Mouse (Mus musculus): ENCODE data around the gene Tox3. TPM values are rescaled to one million over a fixed set of nuclear protein-coding genes. Genes with fewer than 3 reads are reported as not detected.

Tox3 gene
- total and polyA plus RNA-seq, 3 experiments, result not detected

DNA sequence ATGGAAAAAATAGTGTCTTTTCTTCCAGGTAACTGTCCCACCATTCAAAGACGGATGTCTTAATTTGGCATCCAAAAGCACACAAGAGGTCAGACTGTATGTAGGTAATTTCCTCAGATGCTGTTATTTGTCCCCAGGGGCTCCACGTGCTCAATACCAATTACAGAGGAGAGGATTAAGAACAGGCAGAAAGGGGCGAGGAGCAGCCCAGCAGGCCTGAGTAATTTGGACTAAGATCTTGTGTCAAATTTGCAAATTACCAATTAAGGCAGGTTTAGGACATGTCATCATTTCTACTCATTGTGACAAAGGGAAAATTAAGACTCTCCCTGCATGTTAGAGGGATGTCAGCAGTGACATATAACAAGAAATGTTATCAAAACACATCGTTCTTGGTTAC is 106.7 kb downstream of the Tox3 start:
- ATAC-seq (ENCODE audit: extremely low read depth, insufficient number of reproducible peaks, low FRiP score, poor library complexity, severe bottlenecking) (no peak), DNase-seq (ENCODE audit: low spot score) (no peak)
- TF ChIP-seq POLR2AphosphoS5 (IDR thresholded peaks at IDR 0.05; ENCODE audit: insufficient replicate concordance, low read depth, low read length) (no peak), TAL1 (conservative IDR thresholded peaks at IDR 0.05; ENCODE audit: low read depth, low read length) (no peak), GATA2 (IDR thresholded peaks at IDR 0.05; ENCODE audit: borderline replicate concordance, low read depth, low read length) (no peak), CTCF (IDR thresholded peaks at IDR 0.05; ENCODE audit: low read depth, low read length) (no peak), GATA1 (IDR thresholded peaks at IDR 0.05; ENCODE audit: borderline replicate concordance, low read length) (no peak)
- H3K4me3 ChIP-seq (ENCODE audit: low read depth, low read length), result no peak overlapping the region
- no peaks in the 10 kb centered on the region for H3K27me3 ChIP-seq (ENCODE audit: insufficient read depth, low read length)
- H3K9me3 ChIP-seq (replicated peaks), result peaks cover 37% of the 10 kb centered on the region
- no peaks in the 10 kb centered on the region for H3K4me1 ChIP-seq (ENCODE audit: insufficient read depth, low read depth, low read length)
- no peaks in the 10 kb centered on the region for H3K36me3 ChIP-seq (replicated peaks)

DNA sequence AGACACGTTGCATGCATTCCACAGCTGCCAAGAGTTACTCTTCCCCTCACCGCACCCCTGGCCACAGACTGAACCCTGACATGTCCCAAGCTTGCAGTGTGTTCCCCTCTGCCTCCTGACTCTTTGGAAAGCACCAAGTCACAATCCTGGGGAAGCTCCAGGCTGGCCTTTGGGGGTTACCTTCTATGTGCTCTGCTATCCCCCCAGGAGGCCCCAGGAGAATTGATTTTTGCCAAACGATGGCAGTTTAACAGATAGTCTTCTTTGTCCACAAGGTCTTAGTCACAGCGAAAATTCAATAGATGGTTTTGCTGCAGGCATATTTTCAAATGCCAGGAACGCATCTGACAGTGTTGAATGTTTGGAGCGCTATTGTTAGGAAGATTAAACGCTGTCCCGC is 115.6 kb downstream of the Tox3 start:
- TF ChIP-seq POLR2AphosphoS5 (IDR thresholded peaks at IDR 0.05; ENCODE audit: insufficient replicate concordance, low read depth, low read length) (no peak), CTCF (IDR thresholded peaks at IDR 0.05; ENCODE audit: low read depth, low read length) (no peak), GATA1 (IDR thresholded peaks at IDR 0.05; ENCODE audit: borderline replicate concordance, low read length) (no peak), TAL1 (conservative IDR thresholded peaks at IDR 0.05; ENCODE audit: low read depth, low read length) (no peak), GATA2 (IDR thresholded peaks at IDR 0.05; ENCODE audit: borderline replicate concordance, low read depth, low read length) (no peak)
- ATAC-seq (ENCODE audit: extremely low read depth, insufficient number of reproducible peaks, low FRiP score, poor library complexity, severe bottlenecking) (no peak), DNase-seq (ENCODE audit: low spot score) (no peak)
- Histone ChIP-seq H3K4me1 (ENCODE audit: insufficient read depth, low read depth, low read length) (no peaks in the 10 kb centered on the region), H3K4me3 (ENCODE audit: low read depth, low read length) (no peak overlapping the region), H3K9me3 (replicated peaks) (peaks cover 26% of the 10 kb centered on the region), H3K27me3 (ENCODE audit: insufficient read depth, low read length) (no peaks in the 10 kb centered on the region), H3K36me3 (replicated peaks) (no peaks in the 10 kb centered on the region)

DNA sequence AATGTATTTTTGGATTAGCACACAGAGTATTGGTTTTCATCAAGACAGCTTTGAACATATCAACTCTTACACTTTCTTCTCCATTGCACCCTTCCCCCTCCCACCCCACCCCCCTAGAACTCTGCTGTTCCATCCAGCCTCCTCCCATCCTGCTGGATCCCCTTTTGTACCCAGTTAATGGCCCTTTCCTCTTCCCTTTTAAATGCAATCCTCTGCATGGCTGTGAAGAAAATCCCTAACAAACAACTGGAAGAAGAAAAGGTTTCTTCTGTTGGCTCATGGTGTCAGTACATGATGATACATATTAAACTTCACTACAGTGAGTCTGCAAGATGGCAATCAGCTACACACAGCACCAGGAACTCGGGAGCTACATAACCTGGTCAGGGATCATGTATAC is 124.0 kb downstream of the Tox3 start:
- no peak for DNase-seq (ENCODE audit: low spot score)
- Histone ChIP-seq H3K36me3 (replicated peaks) (no peaks in the 10 kb centered on the region), H3K27me3 (ENCODE audit: insufficient read depth, low read length) (no peaks in the 10 kb centered on the region), H3K4me1 (ENCODE audit: insufficient read depth, low read depth, low read length) (no peaks in the 10 kb centered on the region), H3K4me3 (ENCODE audit: low read depth, low read length) (no peak overlapping the region), H3K9me3 (replicated peaks) (peaks cover 6% of the 10 kb centered on the region; the same call in 1 of the 2 replicates)
- no peak for ATAC-seq (ENCODE audit: extremely low read depth, insufficient number of reproducible peaks, low FRiP score, poor library complexity, severe bottlenecking)
- no peak for TF ChIP-seq GATA1 (IDR thresholded peaks at IDR 0.05; ENCODE audit: borderline replicate concordance, low read length)
- no peak for TF ChIP-seq TAL1 (conservative IDR thresholded peaks at IDR 0.05; ENCODE audit: low read depth, low read length)
- no peak for TF ChIP-seq CTCF (IDR thresholded peaks at IDR 0.05; ENCODE audit: low read depth, low read length)
- TF ChIP-seq POLR2AphosphoS5 (IDR thresholded peaks at IDR 0.05; ENCODE audit: insufficient replicate concordance, low read depth, low read length), result no peak
- TF ChIP-seq GATA2 (IDR thresholded peaks at IDR 0.05; ENCODE audit: borderline replicate concordance, low read depth, low read length), result no peak

DNA sequence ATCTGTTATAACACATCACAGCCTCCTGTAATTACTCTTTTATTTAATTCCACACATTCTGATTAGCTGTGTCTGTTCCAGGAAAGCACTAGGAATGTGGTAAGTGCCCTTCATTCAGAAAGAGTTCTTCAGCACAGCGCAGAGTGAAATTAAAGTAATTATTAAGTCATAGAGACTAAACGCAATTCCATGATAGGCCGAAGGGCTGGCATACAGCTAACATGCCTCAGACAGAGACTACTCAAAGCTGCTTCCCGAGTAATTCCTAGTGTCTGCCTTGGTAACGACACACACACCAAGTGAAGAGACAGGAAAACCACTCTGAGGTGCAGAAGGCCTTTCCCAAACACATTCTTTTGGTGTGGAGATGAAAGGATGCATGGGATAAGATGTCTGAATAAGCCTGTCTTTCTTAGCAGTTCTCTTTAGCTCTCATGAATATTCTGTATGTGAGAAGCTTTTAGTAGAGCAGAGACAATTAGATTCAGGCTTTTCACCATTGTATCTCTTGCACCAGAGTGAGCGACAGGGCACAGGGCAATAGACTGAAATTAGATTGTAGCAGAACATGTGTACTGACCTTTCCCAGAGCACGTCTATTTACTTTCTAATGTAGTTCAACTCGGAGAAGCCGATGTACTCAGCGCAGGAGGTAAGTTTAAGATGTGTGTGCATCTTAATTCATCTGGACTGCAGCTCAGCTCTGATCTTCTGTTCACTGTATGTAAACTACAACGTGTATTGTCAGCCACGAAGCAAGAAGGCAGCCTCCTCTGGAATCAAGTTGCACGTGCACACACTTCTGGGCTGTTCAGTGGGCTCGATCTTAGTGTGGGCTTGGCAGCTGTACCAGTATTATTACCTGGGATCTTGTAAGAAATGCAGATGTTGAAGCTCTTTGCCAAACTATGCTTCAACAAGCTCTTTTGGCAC is 138.8 kb downstream of the Tox3 start:
- DNase-seq (ENCODE audit: low spot score) (no peak), ATAC-seq (ENCODE audit: extremely low read depth, insufficient number of reproducible peaks, low FRiP score, poor library complexity, severe bottlenecking) (no peak)
- Histone ChIP-seq H3K4me1 (ENCODE audit: insufficient read depth, low read depth, low read length) (no peaks in the 10 kb centered on the region), H3K27me3 (ENCODE audit: insufficient read depth, low read length) (no peaks in the 10 kb centered on the region), H3K4me3 (ENCODE audit: low read depth, low read length) (no peak overlapping the region), H3K9me3 (replicated peaks) (peaks cover 24% of the 10 kb centered on the region), H3K36me3 (replicated peaks) (no peaks in the 10 kb centered on the region)
- TF ChIP-seq POLR2AphosphoS5 (IDR thresholded peaks at IDR 0.05; ENCODE audit: insufficient replicate concordance, low read depth, low read length) (no peak), GATA1 (IDR thresholded peaks at IDR 0.05; ENCODE audit: borderline replicate concordance, low read length) (no peak), TAL1 (conservative IDR thresholded peaks at IDR 0.05; ENCODE audit: low read depth, low read length) (no peak), CTCF (IDR thresholded peaks at IDR 0.05; ENCODE audit: low read depth, low read length) (no peak)
